Mouse (Mus musculus) heart, adult 8-10 months (tissue): ENCODE data around the gene Olfm1. TPM values are rescaled to one million over a fixed set of nuclear protein-coding genes. Genes with fewer than 3 reads are reported as not detected.

Experiments
- DNase-seq: peaks from one replicate; pipeline ENCODE4 v3.0.0; 2022; ENCODE audit warnings: low spot score
- total RNA-seq, 4 experiments: library from RNA; stranded (reverse); gene quantifications; 2 replicates each; pipeline ENCODE4 v1.2.4; 2022

Gene Olfm1
- 10 to 100 TPM in 3 of 4 experiments, 1 to 10 TPM in 1; 7.3 to 10.8 (median 10.6) TPM for total RNA-seq

- peak; percentile 53 for DNase-seq
These were observed at the start of gene Olfm1 for GRCm38 (mm10) chr2:28192821-28193689. TSS of gene Olfm1 (plus strand) at chr2:28192992.

DNA sequence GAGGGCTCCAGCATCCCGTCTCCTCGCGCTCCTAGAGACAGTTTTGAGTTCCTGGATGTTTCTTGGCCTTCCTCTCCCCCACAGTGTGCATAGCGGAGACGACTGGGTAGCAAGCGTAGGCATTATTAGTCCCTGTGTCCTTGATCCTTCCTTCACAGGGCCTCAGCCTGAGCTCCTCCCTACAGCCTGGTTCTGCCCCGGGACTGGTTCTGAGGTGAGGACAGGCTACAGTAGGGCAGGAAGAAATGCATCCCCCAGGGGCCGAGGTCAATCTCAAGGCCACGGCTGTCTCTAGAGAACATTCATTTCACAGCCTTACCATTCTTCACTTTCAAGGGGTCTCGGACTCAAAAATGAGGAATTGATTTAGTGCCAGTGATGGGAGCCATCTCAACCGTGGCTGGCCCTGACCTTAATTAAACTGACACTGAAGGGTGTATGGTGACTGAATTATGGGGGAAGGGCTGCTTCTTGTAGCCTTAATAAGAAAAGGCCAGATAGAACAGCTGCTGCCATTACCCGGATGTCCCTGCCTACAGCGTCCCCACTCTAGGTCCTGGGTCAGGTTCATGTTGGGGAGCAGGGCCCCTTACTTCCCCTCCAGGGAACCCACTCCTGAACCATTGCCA lies 49.3 kb upstream of the Olfm1 start:
- no peak for DNase-seq

DNA sequence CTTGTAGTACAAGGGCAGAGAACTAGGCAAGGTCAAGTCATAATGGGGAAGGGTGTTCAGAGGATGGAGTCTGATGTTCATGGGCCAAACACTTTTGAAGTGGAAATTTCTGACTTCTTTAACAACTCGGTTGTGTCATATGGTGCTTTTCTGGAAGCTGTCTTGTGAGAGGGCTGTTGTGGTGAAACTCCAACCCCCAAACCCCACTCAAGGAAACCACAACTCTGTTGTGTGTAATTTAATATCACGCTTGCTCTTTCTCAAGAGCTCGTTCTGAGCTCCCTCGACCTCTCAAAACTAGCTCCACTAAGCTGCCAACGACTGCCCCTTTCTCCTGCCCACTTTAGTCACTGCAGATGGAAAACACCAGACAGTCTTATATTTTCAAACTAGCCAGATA lies 47.1 kb upstream of the Olfm1 start:
- no peak for DNase-seq

- DNase-seq: no peak
These were observed 46.6 kb upstream of the Olfm1 start for GRCm38 (mm10) chr2:28146152-28146551.

DNA sequence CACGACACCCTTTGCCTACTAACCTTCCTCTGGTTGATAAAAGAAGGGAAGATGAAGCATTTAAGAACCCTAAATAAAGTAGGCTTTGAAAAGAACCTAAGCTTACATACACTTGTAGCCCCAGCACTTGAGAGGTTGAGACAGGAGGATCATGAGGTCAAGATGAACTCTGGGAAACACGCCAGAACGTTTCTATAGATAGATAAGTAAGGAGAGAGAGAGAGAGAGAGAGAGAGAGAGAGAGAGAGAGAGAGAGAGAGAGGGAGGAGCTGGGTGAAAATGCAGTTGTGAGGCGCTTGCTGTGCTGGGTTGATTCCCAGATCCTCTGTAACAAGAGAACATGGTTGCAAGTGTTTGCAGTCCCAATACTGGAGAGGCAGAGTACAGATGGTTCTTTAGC lies 46.1 kb upstream of the Olfm1 start:
- no peak for DNase-seq

DNA sequence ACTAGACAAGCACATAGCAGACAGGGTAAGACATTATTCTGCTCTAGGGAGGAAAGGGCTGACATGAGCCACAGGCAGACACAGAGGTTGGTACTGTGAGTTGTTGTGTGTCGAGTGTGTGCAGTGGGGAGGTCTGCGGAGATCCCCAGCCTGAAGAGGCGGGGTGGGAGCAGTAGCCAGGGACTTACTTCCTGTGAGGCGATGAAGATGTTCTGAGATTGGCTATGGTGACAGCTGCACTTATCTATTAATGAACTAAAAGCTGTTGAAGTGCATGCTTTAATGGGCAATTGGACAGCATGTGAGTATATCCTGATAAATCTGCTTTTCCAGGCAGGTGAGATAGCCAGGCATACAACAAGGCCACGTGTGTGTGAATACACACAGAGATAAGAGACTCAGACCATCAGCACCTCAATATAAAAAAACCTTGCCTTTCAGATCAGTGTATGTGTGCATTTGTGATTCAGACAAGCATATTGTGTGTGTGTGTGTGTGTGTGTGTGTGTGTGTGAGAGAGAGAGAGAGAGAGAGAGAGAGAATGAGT lies 45.5 kb upstream of the Olfm1 start:
- DNase-seq: no peak

- DNase-seq: no peak
These were observed 43.1 kb upstream of the Olfm1 start for GRCm38 (mm10) chr2:28149688-28150087.

GRCm38 (mm10) chr2:28160568-28160967 lies 32.2 kb upstream of the Olfm1 start:
- no peak for DNase-seq

DNA sequence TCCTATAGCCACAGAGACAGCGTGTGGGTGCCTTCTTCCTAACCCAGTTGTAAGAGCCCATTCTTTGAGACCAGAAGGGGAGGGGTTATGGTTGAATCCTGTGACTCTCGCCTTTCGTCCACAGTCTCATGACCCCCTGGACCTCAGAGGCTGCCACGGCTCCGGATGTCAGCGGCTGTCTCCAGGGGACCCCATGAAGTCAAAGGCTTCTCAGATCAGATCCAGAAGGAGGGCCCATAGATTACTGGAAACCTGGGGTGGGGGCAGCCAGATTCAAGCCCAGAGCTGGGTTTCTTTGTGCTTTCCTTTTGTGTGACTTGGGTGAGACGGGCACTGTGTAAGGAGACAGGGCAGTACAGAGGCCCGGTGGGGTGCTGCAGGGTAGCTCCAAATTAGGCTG lies 27.2 kb upstream of the Olfm1 start:
- DNase-seq: no peak

GRCm38 (mm10) chr2:28169336-28169735 lies 23.5 kb upstream of the Olfm1 start:
- DNase-seq: no peak

DNA sequence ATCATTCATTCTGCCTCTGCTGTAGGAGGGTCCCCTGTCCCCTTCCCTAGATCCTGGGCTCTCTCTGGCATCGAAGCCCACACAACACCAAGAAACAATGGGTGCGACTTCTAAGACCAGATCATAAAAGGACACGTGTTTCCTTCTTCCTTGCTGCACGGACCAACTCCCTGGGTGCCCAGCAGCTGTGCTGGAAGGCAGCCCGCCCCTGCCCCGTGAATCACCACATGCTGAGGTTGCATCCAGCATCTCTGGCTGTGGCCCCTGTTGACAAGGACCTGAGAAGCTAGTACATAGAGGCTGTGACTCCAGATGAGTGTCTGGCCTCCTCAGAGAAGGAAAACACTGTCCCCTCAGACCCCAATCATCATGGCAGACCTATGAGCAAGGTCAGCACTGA lies 20.8 kb upstream of the Olfm1 start:
- DNase-seq: no peak

DNA sequence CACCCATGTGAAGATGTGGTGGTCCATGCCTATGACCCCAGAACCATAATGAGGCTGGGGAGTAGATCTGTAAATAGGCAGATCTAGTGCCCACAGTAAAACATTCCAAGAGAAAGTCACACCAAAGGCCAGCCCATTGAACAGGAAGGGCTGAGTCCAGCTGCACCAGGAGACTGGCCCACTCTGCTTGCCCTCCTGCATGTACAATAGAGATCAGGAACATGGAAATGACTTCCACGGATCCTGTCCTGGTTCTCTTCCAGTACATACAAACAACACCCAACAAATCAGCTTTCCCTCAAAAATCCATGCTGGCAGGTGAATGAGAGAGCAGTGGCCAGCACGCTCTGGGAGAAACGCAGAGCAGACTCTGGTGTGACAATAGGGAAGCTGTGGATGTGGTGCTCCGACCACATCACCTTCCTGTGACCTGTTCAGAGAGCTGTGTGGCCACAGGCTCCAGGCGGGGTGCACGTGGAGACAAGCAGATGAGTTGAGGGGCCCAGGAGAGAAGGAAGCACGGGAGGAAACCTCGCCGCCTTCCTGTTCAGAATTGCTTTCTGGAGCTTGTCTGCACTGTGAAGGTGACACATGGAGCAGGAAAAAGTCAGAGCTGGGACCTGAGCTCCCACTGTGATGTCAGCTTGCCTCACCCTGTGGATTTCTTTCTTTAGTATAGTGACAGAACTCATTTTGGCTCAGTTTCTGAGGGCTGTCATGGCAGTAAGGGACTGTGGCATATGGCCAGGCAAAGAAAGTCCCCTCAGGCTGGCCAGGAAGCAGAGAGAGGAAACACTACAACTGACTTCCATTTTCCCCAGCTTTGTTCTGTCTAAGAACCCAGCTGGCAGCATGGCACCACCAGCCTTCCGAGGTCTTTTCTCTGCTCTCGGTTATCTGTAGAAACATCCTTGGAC lies 19.3 kb upstream of the Olfm1 start:
- DNase-seq: peak; percentile 13

GRCm38 (mm10) chr2:28174441-28174840 lies 18.4 kb upstream of the Olfm1 start:
- no peak for DNase-seq

DNA sequence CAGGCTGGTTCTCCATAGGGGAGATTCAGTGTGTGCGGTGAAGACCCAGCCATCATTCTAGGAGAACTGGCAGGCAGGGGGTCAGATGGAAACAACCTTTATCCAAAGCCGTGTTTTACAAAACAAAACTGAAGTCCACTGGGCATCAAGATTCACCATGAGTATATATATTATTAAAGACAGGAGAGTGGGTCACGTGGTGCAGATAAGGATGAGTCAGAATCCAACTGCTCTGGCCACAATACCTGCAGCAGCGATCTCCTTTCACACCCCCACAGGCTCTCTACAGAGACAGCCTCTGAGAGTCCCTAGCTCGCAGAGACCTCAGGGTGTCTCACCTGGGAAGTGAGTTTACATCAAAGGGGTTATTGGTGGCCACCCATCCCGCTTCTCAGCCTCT lies 14.2 kb upstream of the Olfm1 start:
- DNase-seq: no peak

DNA sequence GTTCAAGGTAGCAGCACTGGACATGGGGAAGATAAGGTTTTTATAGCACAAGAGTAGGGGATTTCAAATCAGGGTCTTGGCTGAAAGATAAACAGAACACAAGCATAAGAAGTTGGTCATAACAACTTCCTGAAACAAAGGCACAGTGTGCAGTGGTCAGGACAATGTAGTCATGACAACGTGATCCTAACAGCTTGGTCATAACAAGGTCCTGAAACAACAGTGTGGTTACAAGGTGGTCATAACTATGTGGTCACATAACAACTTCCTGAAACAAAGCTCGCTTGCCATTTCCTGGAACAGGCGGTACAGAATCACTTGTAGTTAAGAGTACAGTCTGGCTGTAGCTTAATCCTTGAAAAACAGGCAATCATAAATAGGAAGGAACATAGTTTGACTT lies 12.7 kb upstream of the Olfm1 start:
- no peak for DNase-seq

DNA sequence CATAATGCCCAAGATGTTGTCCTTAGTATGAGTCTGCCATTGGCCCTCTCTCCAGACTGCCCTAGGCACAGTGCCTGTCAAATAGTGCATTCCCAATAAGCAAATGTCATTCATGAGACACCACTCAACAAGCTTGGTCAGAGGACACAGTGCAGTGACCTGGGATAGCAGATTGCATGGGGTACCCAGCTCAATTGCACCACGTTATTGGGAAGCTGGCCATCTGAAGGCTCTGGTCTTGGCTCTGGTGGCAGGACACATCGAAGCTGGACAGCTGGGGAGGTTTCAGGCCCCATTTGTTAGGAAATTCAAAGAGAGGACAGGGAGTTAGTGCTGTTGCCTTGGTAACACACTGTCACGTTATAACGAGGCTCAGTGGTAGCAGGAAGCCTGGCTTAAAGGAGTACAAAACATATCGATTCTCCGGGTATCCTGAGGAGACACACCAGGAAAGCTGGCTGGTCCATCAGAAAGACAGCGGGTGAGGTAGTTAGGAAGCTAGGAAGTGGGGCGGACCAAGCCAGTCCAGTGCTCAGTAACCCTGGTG lies 4.3 kb upstream of the Olfm1 start:
- no peak for DNase-seq

- DNase-seq: no peak
These were observed 897 bp downstream of the Olfm1 start for GRCm38 (mm10) chr2:28193690-28194087.

DNA sequence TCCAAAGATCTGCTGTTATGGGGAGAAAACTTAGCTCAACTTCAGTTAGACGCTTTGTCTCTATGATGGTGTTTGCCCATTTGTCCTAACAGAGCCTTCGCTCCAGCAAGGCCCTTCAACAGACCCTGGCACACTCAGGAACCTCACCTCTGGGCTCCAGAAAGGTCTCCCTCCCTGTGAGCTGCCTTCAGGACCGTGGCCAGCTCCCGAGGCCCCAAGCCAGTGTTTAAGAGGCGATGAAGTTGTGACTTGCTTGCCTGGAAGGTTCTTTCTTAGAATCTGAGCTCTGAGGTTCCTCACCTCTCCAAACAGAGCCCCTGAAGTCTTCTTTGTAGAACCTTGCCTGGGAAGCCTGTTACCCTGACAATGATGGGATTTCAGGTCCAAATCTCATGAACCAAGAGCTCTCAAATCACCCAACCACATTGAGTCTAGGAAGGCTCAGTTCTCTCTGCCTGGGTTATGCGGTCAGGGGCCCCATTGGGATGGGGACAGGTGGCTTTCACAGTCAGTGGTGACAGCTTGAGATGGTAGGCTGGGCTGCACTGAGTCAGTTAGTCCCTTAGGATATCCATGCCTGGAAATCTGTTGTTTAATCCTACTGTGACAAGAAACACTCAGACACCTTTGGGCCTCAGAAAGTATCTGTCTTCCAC lies 2.3 kb downstream of the Olfm1 start:
- DNase-seq: no peak

DNA sequence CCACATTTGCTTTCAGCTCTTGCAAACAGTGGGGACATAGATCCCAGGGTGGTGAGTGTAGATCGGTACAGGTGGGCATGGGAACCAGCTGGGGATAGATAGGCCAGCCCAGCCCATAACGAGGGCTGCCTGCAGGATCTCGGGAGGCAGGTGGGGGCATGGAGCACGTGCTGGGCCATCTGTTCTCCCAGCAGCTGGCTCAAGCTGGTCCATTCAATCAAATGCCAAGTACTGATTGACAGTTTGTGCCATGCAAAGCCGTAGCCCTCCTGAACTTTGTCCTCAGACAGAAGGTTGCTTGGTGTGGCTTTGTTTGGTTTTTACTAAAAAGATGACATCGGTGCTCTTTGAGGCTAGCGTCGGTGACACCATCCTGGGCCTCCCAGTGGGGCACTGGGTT lies 2.9 kb downstream of the Olfm1 start:
- no peak for DNase-seq

GRCm38 (mm10) chr2:28201441-28201841 lies 8.6 kb downstream of the Olfm1 start:
- no peak for DNase-seq

DNA sequence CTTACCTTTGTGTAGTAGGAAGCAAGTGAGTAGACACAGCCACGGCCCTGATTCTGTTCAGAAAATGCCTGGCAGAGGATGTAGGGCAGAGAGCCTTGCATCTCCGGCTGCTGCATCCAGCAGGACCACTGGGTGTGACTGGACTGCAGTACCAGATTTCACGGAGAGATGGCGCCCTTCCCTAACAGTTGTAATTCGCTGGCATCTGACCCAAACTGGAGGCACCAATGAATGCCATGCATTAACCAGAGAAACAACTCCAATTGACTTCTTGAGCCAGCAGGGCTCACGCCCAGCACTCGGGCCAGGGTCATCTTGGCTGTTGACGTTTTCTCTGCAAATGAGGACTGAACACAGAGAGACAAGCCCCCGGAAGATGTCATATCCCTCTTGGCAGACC lies 11.4 kb downstream of the Olfm1 start:
- DNase-seq: peak; percentile 91
